Comparison of ENCODE assay signal across 9 mouse cellular contexts in genomic region chr11:120283542-120283941, GRCm38 (mm10). TPM values are rescaled to one million over a fixed set of nuclear protein-coding genes. Genes with fewer than 3 reads are reported as not detected.
DNase-seq lines count a peak whose midpoint lies in the region; ATAC-seq lines count a peak whose summit lies in the region.
"Had no signal": no experiment of that assay in that cellular context is flagged by ENCODE, and none has a peak within 500 bp of the region (broad histone marks: within the 10 kb centered on the region; RNA-seq: fewer than 3 reads in every experiment).

No protein-coding gene starts in this region.

- H3K27me3 ChIP-seq in forebrain, embryonic 10.5 days (ENCODE audit: poor library complexity, severe bottlenecking), result no peaks in the 10 kb centered on the region
- H3K27me3 ChIP-seq in forebrain, embryonic 12.5 days, result no peaks in the 10 kb centered on the region
- no peaks in the 10 kb centered on the region for H3K27me3 ChIP-seq in lung, embryonic 15.5 days
- no peaks in the 10 kb centered on the region for H3K27me3 ChIP-seq in forebrain, embryonic 16.5 days (replicated peaks; ENCODE audit: control insufficient read depth, insufficient read depth, low read length)

- peak overlapping the region; percentile 36; the same call in 1 of the 2 replicates for H3K27ac ChIP-seq in forebrain, embryonic 10.5 days
- no peak overlapping the region for H3K27ac ChIP-seq in forebrain, embryonic 12.5 days
- peak overlapping the region; percentile 76 for H3K27ac ChIP-seq in lung, embryonic 15.5 days
- H3K27ac ChIP-seq in forebrain, embryonic 16.5 days (ENCODE audit: low read length), result no peak overlapping the region

- H3K36me3 ChIP-seq in forebrain, embryonic 10.5 days (replicated peaks), result peaks cover 100% of the 10 kb centered on the region
- H3K36me3 ChIP-seq in forebrain, embryonic 12.5 days (replicated peaks), result peaks cover 99% of the 10 kb centered on the region
- H3K36me3 ChIP-seq in lung, embryonic 15.5 days, result peaks cover 60% of the 10 kb centered on the region
- H3K36me3 ChIP-seq in forebrain, embryonic 16.5 days (ENCODE audit: control insufficient read depth, insufficient read depth), result peaks cover 39% of the 10 kb centered on the region

- peaks cover 50% of the 10 kb centered on the region for H3K4me1 ChIP-seq in forebrain, embryonic 10.5 days
- H3K4me1 ChIP-seq in forebrain, embryonic 12.5 days, result peaks cover 30% of the 10 kb centered on the region
- H3K4me1 ChIP-seq in lung, embryonic 15.5 days, result peaks cover 19% of the 10 kb centered on the region
- H3K4me1 ChIP-seq in forebrain, embryonic 16.5 days (replicated peaks; ENCODE audit: control insufficient read depth, insufficient read depth, low read length), result peaks cover 15% of the 10 kb centered on the region

- no peak overlapping the region for H3K4me2 ChIP-seq in forebrain, embryonic 12.5 days
- H3K4me2 ChIP-seq in lung, embryonic 15.5 days, result no peak overlapping the region
- no peak overlapping the region for H3K4me2 ChIP-seq in forebrain, embryonic 16.5 days (ENCODE audit: low read length)

- no peak overlapping the region for H3K4me3 ChIP-seq in forebrain, embryonic 10.5 days
- no peak overlapping the region for H3K4me3 ChIP-seq in forebrain, embryonic 12.5 days (replicated peaks)
- H3K4me3 ChIP-seq in lung, embryonic 15.5 days, result no peak overlapping the region
- H3K4me3 ChIP-seq in forebrain, embryonic 16.5 days (replicated peaks; ENCODE audit: low read length), result no peak overlapping the region

- H3K9me3 ChIP-seq in forebrain, embryonic 10.5 days, result no peaks in the 10 kb centered on the region
- no peaks in the 10 kb centered on the region for H3K9me3 ChIP-seq in forebrain, embryonic 12.5 days
- no peaks in the 10 kb centered on the region for H3K9me3 ChIP-seq in lung, embryonic 15.5 days
- H3K9me3 ChIP-seq in forebrain, embryonic 16.5 days (ENCODE audit: control insufficient read depth, low read length), result no peaks in the 10 kb centered on the region

- ATAC-seq in forebrain, embryonic 12.5 days (ENCODE audit: low FRiP score), result no peak
- ATAC-seq in lung, embryonic 15.5 days (ENCODE audit: borderline replicate concordance, extremely low read depth, low FRiP score, low TSS enrichment), result no peak
- ATAC-seq in forebrain, embryonic 16.5 days, result no peak

- no peak for DNase-seq in forebrain, embryonic 10.5 days (ENCODE audit: extremely low spot score, low spot score)
- peak; percentile 50 to 86 for DNase-seq in heart, adult 18-20 months
- peak; percentile 71 for DNase-seq in kidney, adult 11 months
- no peak for DNase-seq in neural tube, embryonic 10.5 days (ENCODE audit: extremely low spot score, low spot score)
- no peak for DNase-seq in yolk sac, embryonic 10.5 days (ENCODE audit: low spot score)
- DNase-seq: cerebellum, adult 18-20 months had no signal

- H3K9ac ChIP-seq in forebrain, embryonic 12.5 days, result no peak overlapping the region
- no peak overlapping the region for H3K9ac ChIP-seq in lung, embryonic 15.5 days
- H3K9ac ChIP-seq in forebrain, embryonic 16.5 days (replicated peaks; ENCODE audit: low read depth, low read length), result no peak overlapping the region

- WGBS in forebrain, embryonic 10.5 days, result 92% methylated on average over 5 of the region's 5 CpGs
- WGBS in forebrain, embryonic 12.5 days, result 96% methylated on average over 5 of the region's 5 CpGs
- WGBS in lung, embryonic 15.5 days, result 61% methylated on average over 5 of the region's 5 CpGs
- 98% methylated on average over 5 of the region's 5 CpGs for WGBS in forebrain, embryonic 16.5 days

RNA-seq across cellular contexts. Expression of gene Bahcc1, which starts 50.8 kb away (rescaled TPM):
- 13.7 and 16.1 TPM in 2 replicates for polyA plus RNA-seq in forebrain, embryonic 10.5 days (2016; fragmentation: Nextera tagmentation; extraction: Ambion mirVana)
- polyA plus RNA-seq in forebrain, embryonic 12.5 days (2016; fragmentation: Nextera tagmentation; extraction: Ambion mirVana), result 23.5 and 24.0 TPM in 2 replicates
- 1 to 10 TPM; 3.5 to 5.0 TPM for total RNA-seq in heart, adult 18-20 months (2021)
- polyA plus RNA-seq in lung, embryonic 15.5 days (2015; fragmentation: Nextera tagmentation; extraction: Ambion mirVana), result 8.7 and 9.2 TPM in 2 replicates
- polyA plus RNA-seq in forebrain, embryonic 16.5 days (2015; fragmentation: Nextera tagmentation; extraction: Ambion mirVana), result 14.5 and 14.8 TPM in 2 replicates

Comparison
In these comparisons a context has a peak if more than half of its experiments do, and no peak if none do; other contexts are left out.
1. H3K27ac ChIP-seq: peak in forebrain, embryonic 10.5 days (single experiment) and lung, embryonic 15.5 days (single experiment); none in forebrain, embryonic 12.5 days (single experiment) and forebrain, embryonic 16.5 days (single experiment).
2. DNase-seq: peak in heart, adult 18-20 months (2 of 2) and kidney, adult 11 months (single experiment); none in forebrain, embryonic 10.5 days (single experiment), neural tube, embryonic 10.5 days (single experiment) and yolk sac, embryonic 10.5 days (single experiment).